8 mouse cellular contexts compared by ENCODE assay signal in genomic region chr2:157134479-157134931, GRCm38 (mm10). TPM values are rescaled to one million over a fixed set of nuclear protein-coding genes. Genes with fewer than 3 reads are reported as not detected.
DNase-seq lines count a peak whose midpoint lies in the region; ATAC-seq and TF ChIP-seq lines count a peak whose summit lies in the region.

No protein-coding gene starts in this region.

- no peaks in the 10 kb centered on the region for H3K27me3 ChIP-seq in erythroblast, embryonic 14.5 days (ENCODE audit: control insufficient read depth)
- H3K27me3 ChIP-seq in hindbrain, embryonic 14.5 days (ENCODE audit: control insufficient read depth, insufficient read depth, low read length), result no peaks in the 10 kb centered on the region
- no peaks in the 10 kb centered on the region for H3K27me3 ChIP-seq in stomach, embryonic 16.5 days (ENCODE audit: control insufficient read depth, insufficient read depth, low read length)

- H3K4me2 ChIP-seq in hindbrain, embryonic 14.5 days (replicated peaks), result peak overlapping the region; percentile 82
- peak overlapping the region; percentile 76 for H3K4me2 ChIP-seq in stomach, embryonic 16.5 days (ENCODE audit: low read depth, low read length)

- H3K4me1 ChIP-seq in erythroblast, embryonic 14.5 days (ENCODE audit: control insufficient read depth), result peaks cover 72% of the 10 kb centered on the region
- H3K4me1 ChIP-seq in hindbrain, embryonic 14.5 days (replicated peaks; ENCODE audit: control insufficient read depth, insufficient read depth, low read length), result 0 out of 2 replicates have a peak, but pooled peaks cover 3% of the 10 kb centered on the region
- peaks cover 14% of the 10 kb centered on the region for H3K4me1 ChIP-seq in stomach, embryonic 16.5 days (ENCODE audit: control insufficient read depth, insufficient read depth, low read length)

- H3K4me3 ChIP-seq in gastrocnemius, adult 2 months, result peak overlapping the region; percentile 96
- peak overlapping the region; percentile 73 for H3K4me3 ChIP-seq in erythroblast, embryonic 14.5 days (replicated peaks)
- peak overlapping the region; percentile 60 for H3K4me3 ChIP-seq in hindbrain, embryonic 14.5 days (replicated peaks; ENCODE audit: low read length)
- peak overlapping the region; percentile 86 for H3K4me3 ChIP-seq in stomach, embryonic 16.5 days (replicated peaks; ENCODE audit: low read length)

- no peak for TF ChIP-seq CTCF in gastrocnemius, adult 2 months (IDR thresholded peaks at IDR 0.05)

- intact Hi-C loops in gastrocnemius, adult 2 months (cut with DNase I), result no loop called here

- H3K9me3 ChIP-seq in erythroblast, embryonic 14.5 days (ENCODE audit: control insufficient read depth, low read length), result no peaks in the 10 kb centered on the region
- no peaks in the 10 kb centered on the region for H3K9me3 ChIP-seq in hindbrain, embryonic 14.5 days (ENCODE audit: control insufficient read depth, low read length)
- no peaks in the 10 kb centered on the region for H3K9me3 ChIP-seq in stomach, embryonic 16.5 days (replicated peaks; ENCODE audit: control insufficient read depth, low read length)

- WGBS in hindbrain, embryonic 14.5 days, result under 1% methylated on average over 25 of the region's 25 CpGs
- 0% methylated on average over 25 of the region's 25 CpGs for WGBS in stomach, embryonic 16.5 days

- peak overlapping the region; percentile 59 for H3K9ac ChIP-seq in hindbrain, embryonic 14.5 days
- peak overlapping the region; percentile 86 for H3K9ac ChIP-seq in stomach, embryonic 16.5 days (ENCODE audit: low read length)

- peak; percentile 65 for ATAC-seq in hindbrain, embryonic 14.5 days (ENCODE audit: low FRiP score)
- ATAC-seq in stomach, embryonic 16.5 days (ENCODE audit: insufficient read depth, low FRiP score), result peak; percentile 35; the same call in 1 of the 2 replicates

- peak overlapping the region; percentile 94 for H3K27ac ChIP-seq in gastrocnemius, adult 2 months
- peak overlapping the region; percentile 11; the same call in 1 of the 2 replicates for H3K27ac ChIP-seq in hindbrain, embryonic 14.5 days
- H3K27ac ChIP-seq in stomach, embryonic 16.5 days (ENCODE audit: low read length), result peak overlapping the region; percentile 90

- DNase-seq in gastrocnemius, adult 2 months, result peak; percentile 56
- no peak for DNase-seq in gastrocnemius, adult 18-20 months (ENCODE audit: low spot score)
- DNase-seq in CD8-positive naive resting alpha-beta T cell, adult 2 months (ENCODE audit: low read depth in 2 of 2, low spot score in 2 of 2), result peak; percentile 31 to 39
- no peak for DNase-seq in hindbrain, embryonic 14.5 days (ENCODE audit: low spot score)
- DNase-seq in lung, postnatal 10 days, result peak; percentile 51
- no peak for DNase-seq in yolk sac, embryonic 10.5 days (ENCODE audit: low spot score)

- H3K36me3 ChIP-seq in erythroblast, embryonic 14.5 days (ENCODE audit: control insufficient read depth), result peaks cover 4% of the 10 kb centered on the region
- no peaks in the 10 kb centered on the region for H3K36me3 ChIP-seq in hindbrain, embryonic 14.5 days (replicated peaks; ENCODE audit: control insufficient read depth, insufficient read depth)
- no peaks in the 10 kb centered on the region for H3K36me3 ChIP-seq in stomach, embryonic 16.5 days (ENCODE audit: control insufficient read depth, insufficient read depth, low read length)

RNA-seq across cellular contexts. Expression of gene Samhd1, which starts 0.6 kb away (rescaled TPM):
- 10 to 100 TPM; 15.1 to 15.8 TPM for total RNA-seq in gastrocnemius, adult 2 months (2021)
- total RNA-seq in gastrocnemius, adult 18-20 months (2021), result 10 to 100 TPM; 15.0 to 18.0 TPM
- 0.75 and 1.0 TPM in 2 replicates for polyA plus RNA-seq in erythroblast, embryonic 14.5 days (2012)
- 12.2 and 12.4 TPM in 2 replicates for polyA plus RNA-seq in hindbrain, embryonic 14.5 days (2014; fragmentation: Nextera tagmentation; extraction: Ambion mirVana)
- polyA plus RNA-seq in stomach, embryonic 16.5 days (2015; fragmentation: Nextera tagmentation; extraction: Ambion mirVana), result 27.2 and 29.1 TPM in 2 replicates

RNA-seq across cellular contexts. Expression of gene Tldc2, which starts 47.6 kb away (rescaled TPM):
- total RNA-seq in gastrocnemius, adult 2 months (2021), result not detected
- total RNA-seq in gastrocnemius, adult 18-20 months (2021), result not detected
- not detected in 2 replicates for polyA plus RNA-seq in erythroblast, embryonic 14.5 days (2012)
- not detected in 2 replicates for polyA plus RNA-seq in hindbrain, embryonic 14.5 days (2014; fragmentation: Nextera tagmentation; extraction: Ambion mirVana)
- polyA plus RNA-seq in stomach, embryonic 16.5 days (2015; fragmentation: Nextera tagmentation; extraction: Ambion mirVana), result not detected in 2 replicates

RNA-seq across cellular contexts. Expression of gene Soga1, which starts 55.5 kb away (rescaled TPM):
- 1 to 10 TPM; 2.8 to 4.5 TPM for total RNA-seq in gastrocnemius, adult 2 months (2021)
- total RNA-seq in gastrocnemius, adult 18-20 months (2021), result 1 to 10 TPM; 2.7 to 3.9 TPM
- polyA plus RNA-seq in erythroblast, embryonic 14.5 days (2012), result 0.08 and 0.14 TPM in 2 replicates
- polyA plus RNA-seq in hindbrain, embryonic 14.5 days (2014; fragmentation: Nextera tagmentation; extraction: Ambion mirVana), result 9.5 and 9.7 TPM in 2 replicates
- 2.1 and 2.6 TPM in 2 replicates for polyA plus RNA-seq in stomach, embryonic 16.5 days (2015; fragmentation: Nextera tagmentation; extraction: Ambion mirVana)

Comparison
In these comparisons a context has a peak if more than half of its experiments do, and no peak if none do; other contexts are left out.
1. DNase-seq: peak in gastrocnemius, adult 2 months (single experiment), CD8-positive naive resting alpha-beta T cell, adult 2 months (2 of 2) and lung, postnatal 10 days (single experiment); none in gastrocnemius, adult 18-20 months (single experiment), hindbrain, embryonic 14.5 days (single experiment) and yolk sac, embryonic 10.5 days (single experiment).
2. H3K27ac ChIP-seq: peak in every context shown above with its lines; median percentile 94 in gastrocnemius, adult 2 months; 90 in stomach, embryonic 16.5 days; 11 in hindbrain, embryonic 14.5 days.
3. Peak in every context shown above with its lines, with median percentiles within 50 percentile points of each other: H3K4me3 ChIP-seq.